Mouse (Mus musculus): Measurements from ENCODE around the gene Sspo. TPM values are rescaled to one million over a fixed set of nuclear protein-coding genes. Genes with fewer than 3 reads are reported as not detected.

The Sspo gene
- total RNA-seq (2012; rRNA removed) (not detected in 2 replicates), polyA plus RNA-seq (2012; ENCODE audit: insufficient read depth in 1 of 2, insufficient read length in 2 of 2, low read depth in 1 of 2, low replicate concordance in 2 of 2, missing spikeins in 1 of 2) (not detected)

DNA sequence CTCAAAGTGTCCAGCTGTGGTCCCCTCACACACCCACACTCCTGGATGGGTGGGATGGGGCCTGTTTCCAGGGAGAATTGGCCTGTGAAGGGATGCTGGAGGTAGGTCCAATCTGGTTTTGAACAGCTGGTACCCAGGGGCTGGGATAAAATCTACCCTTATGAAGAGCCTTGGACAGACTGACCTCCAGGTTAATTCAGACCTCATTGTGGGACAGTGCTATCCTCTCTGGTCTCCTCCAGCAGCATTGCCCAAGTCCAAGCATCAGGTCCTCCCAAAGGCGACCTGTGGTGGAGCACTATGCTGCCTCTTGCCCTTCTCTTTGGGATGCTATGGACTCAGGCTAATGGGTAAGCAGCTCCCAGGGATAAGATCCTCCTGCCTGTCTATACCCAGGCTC is at the start of gene Sspo:
Sspo (plus strand) TSS at position 301 of the 400 bp plus-strand sequence.
- TF ChIP-seq JUND (IDR thresholded peaks at IDR 0.05; ENCODE audit: low read depth, low read length) = no peak
- TF ChIP-seq MAFK (IDR thresholded peaks at IDR 0.05; ENCODE audit: borderline replicate concordance, low read depth, low read length) = no peak
- TF ChIP-seq POLR2A (IDR thresholded peaks at IDR 0.05; ENCODE audit: control insufficient read depth in 1 of 2, insufficient read depth in 1 of 2, low read depth in 1 of 2, low read length in 2 of 2, poor library complexity in 1 of 2) = no peak
- TF ChIP-seq ZNF384 (IDR thresholded peaks at IDR 0.05; ENCODE audit: low read depth, low read length) = no peak
- TF ChIP-seq MYC (IDR thresholded peaks at IDR 0.05; ENCODE audit: low read depth, low read length) = no peak
- TF ChIP-seq CHD1 (IDR thresholded peaks at IDR 0.05; ENCODE audit: low read depth, low read length) = no peak
- TF ChIP-seq MEF2A (IDR thresholded peaks at IDR 0.05; ENCODE audit: extremely low read depth, insufficient replicate concordance, low read depth, low read length, poor library complexity, severe bottlenecking) = no peak
- no peak for TF ChIP-seq ETS1 (IDR thresholded peaks at IDR 0.05; ENCODE audit: low read depth, low read length)
- no peak within 1 kb of the TSS for H3K4me3 ChIP-seq (ENCODE audit: control insufficient read depth in 1 of 2, insufficient read depth in 1 of 2, low read depth in 2 of 2, low read length in 2 of 2)
- no peak within 1 kb of the TSS for H3K27ac ChIP-seq (ENCODE audit: control insufficient read depth, low read depth, low read length)
- H3K4me1 ChIP-seq (ENCODE audit: control insufficient read depth in 1 of 2, insufficient read depth in 2 of 2, low read length in 2 of 2) = no peaks in the 10 kb centered on the region
- no peaks in the 10 kb centered on the region for H3K9me3 ChIP-seq (replicated peaks; ENCODE audit: insufficient read depth, low read length)
- DNase-seq (ENCODE audit: low read depth, low spot score) = no peak
- peaks cover 0 to 2% of the 10 kb centered on the region in 2 experiments; a peak in 1 of 4 replicates for H3K27me3 ChIP-seq (ENCODE audit: control insufficient read depth in 1 of 2, insufficient read depth in 2 of 2, low read length in 2 of 2)
- H3K36me3 ChIP-seq (ENCODE audit: control insufficient read depth in 1 of 2, insufficient read depth in 2 of 2, low read length in 2 of 2) = no peaks in the 10 kb centered on the region
- no peak within 1 kb of the TSS for H3K9ac ChIP-seq (ENCODE audit: control insufficient read depth, low read depth, low read length, poor library complexity, severe bottlenecking)
- no peaks in the 10 kb centered on the region for H3K79me2 ChIP-seq (ENCODE audit: control insufficient read depth, insufficient read depth, low read length, poor library complexity)

DNA sequence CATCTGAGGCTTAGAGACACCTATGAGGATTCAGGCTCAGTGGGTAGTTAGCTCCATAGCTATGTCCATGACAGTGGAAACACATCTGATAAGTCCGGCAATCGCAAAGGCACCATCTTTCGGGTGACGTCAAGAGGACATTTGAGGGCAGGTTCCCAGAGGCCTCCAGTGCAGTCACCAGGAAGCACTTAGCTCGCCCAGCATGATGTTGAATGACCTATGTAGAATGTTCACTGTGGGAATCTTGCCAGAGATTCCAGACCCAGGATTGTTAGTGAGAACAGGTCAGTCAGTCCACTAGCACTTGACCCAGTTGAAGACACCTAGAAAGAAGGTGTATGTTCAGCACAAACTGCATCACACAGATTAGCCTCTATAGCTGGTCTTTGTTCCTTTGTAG is 48.1 kb upstream of the Sspo start:
- Histone ChIP-seq H3K9ac (ENCODE audit: control insufficient read depth, low read depth, low read length, poor library complexity, severe bottlenecking) (no peak overlapping the region), H3K4me1 (ENCODE audit: control insufficient read depth in 1 of 2, insufficient read depth in 2 of 2, low read length in 2 of 2) (peaks cover 4 to 11% of the 10 kb centered on the region in 2 experiments; a peak in 3 of 4 replicates), H3K36me3 (ENCODE audit: control insufficient read depth in 1 of 2, insufficient read depth in 2 of 2, low read length in 2 of 2) (no peaks in the 10 kb centered on the region; a peak in 2 of 4 replicates), H3K27me3 (ENCODE audit: control insufficient read depth in 1 of 2, insufficient read depth in 2 of 2, low read length in 2 of 2) (no peaks in the 10 kb centered on the region), H3K4me3 (ENCODE audit: control insufficient read depth in 1 of 2, insufficient read depth in 1 of 2, low read depth in 2 of 2, low read length in 2 of 2) (no peak overlapping the region), H3K79me2 (ENCODE audit: control insufficient read depth, insufficient read depth, low read length, poor library complexity) (peaks cover 4% of the 10 kb centered on the region; the same call in 1 of the 2 replicates), H3K9me3 (replicated peaks; ENCODE audit: insufficient read depth, low read length) (no peaks in the 10 kb centered on the region), H3K27ac (ENCODE audit: control insufficient read depth, low read depth, low read length) (no peak overlapping the region)
- TF ChIP-seq ZC3H11A (IDR thresholded peaks at IDR 0.05; ENCODE audit: low read depth, low read length) (no peak), HCFC1 (IDR thresholded peaks at IDR 0.05; ENCODE audit: low read depth, low read length) (no peak), USF2 (IDR thresholded peaks at IDR 0.05; ENCODE audit: borderline replicate concordance in 1 of 2, insufficient read depth in 1 of 2, low read depth in 1 of 2, low read length in 2 of 2) (no peak), CHD2 (IDR thresholded peaks at IDR 0.05; ENCODE audit: low read length) (no peak), NELFE (IDR thresholded peaks at IDR 0.05; ENCODE audit: low read depth, low read length) (no peak), TCF12 (IDR thresholded peaks at IDR 0.05; ENCODE audit: low read depth, low read length) (no peak), MYB (IDR thresholded peaks at IDR 0.05; ENCODE audit: low read depth, low read length) (no peak), MAZ (IDR thresholded peaks at IDR 0.05; ENCODE audit: low read depth, low read length) (no peak), MXI1 (IDR thresholded peaks at IDR 0.05; ENCODE audit: low read depth, low read length) (no peak), MYC (IDR thresholded peaks at IDR 0.05; ENCODE audit: low read depth, low read length) (no peak), BHLHE40 (IDR thresholded peaks at IDR 0.05; ENCODE audit: borderline replicate concordance, low read depth, low read length) (no peak), TBP (IDR thresholded peaks at IDR 0.05; ENCODE audit: low read depth, low read length) (no peak), CTCF (IDR thresholded peaks at IDR 0.05 in 2 of 3, conservative IDR thresholded peaks at IDR 0.05 in 1 of 3; ENCODE audit: control insufficient read depth in 1 of 3, insufficient read depth in 1 of 3, low read depth in 2 of 3, low read length in 3 of 3, poor library complexity in 1 of 3, severe bottlenecking in 1 of 3) (no peak), TAL1 (IDR thresholded peaks at IDR 0.05; ENCODE audit: low read length) (no peak), ZKSCAN1 (IDR thresholded peaks at IDR 0.05; ENCODE audit: low read depth, low read length) (no peak), RAD21 (IDR thresholded peaks at IDR 0.05; ENCODE audit: low read depth, low read length) (no peak)
- no peak for DNase-seq (ENCODE audit: low read depth, low spot score)
